Mouse (Mus musculus) kidney, postnatal 0 days (tissue): ENCODE measurements around the gene Kcnip3. TPM values are rescaled to one million over a fixed set of nuclear protein-coding genes. Genes with fewer than 3 reads are reported as not detected.

Experiments
- ATAC-seq: fragments of 200-750 bp; cut with Nextera tagmentation; replicated peaks from 2 replicates; pipeline ENCODE4 v1.8.0; 2017; ENCODE audit warnings: low read depth, moderate number of reproducible peaks, moderate TSS enrichment, moderate library complexity; ENCODE audit not compliant: low FRiP score
- DNase-seq: peaks from one replicate; pipeline ENCODE4 v3.0.0-alpha.2; 2016; ENCODE audit warnings: low spot score
- H3K27ac ChIP-seq: fragments of 300-500 bp; sonication (generic); 2 replicates; pipeline ENCODE4 v1.5.1; 2014; ENCODE audit warnings: mild to moderate bottlenecking
- H3K27me3 ChIP-seq: fragments of 300-500 bp; sonication (generic); 2 replicates; pipeline ENCODE4 v1.6.1; 2014; ENCODE audit warnings: low read length, mixed read lengths; ENCODE audit not compliant: insufficient read depth
- H3K36me3 ChIP-seq: fragments of 300-500 bp; sonication (generic); 2 replicates; pipeline ENCODE4 v1.6.1; 2014; ENCODE audit warnings: low read length, mixed read lengths; ENCODE audit not compliant: insufficient read depth
- H3K4me1 ChIP-seq: fragments of 300-500 bp; sonication (generic); replicated peaks from 2 replicates; pipeline ENCODE4 v1.6.1; 2014; ENCODE audit warnings: antibody characterized with exemption, low read length, mixed read lengths; ENCODE audit not compliant: insufficient read depth
- H3K4me2 ChIP-seq: fragments of 300-500 bp; sonication (generic); 2 replicates; pipeline ENCODE4 v1.6.1; 2014; ENCODE audit warnings: mild to moderate bottlenecking, low read length, moderate library complexity, mixed read lengths
- H3K4me3 ChIP-seq: fragments of 300-500 bp; sonication (generic); replicated peaks from 2 replicates; pipeline ENCODE4 v1.5.1; 2014; ENCODE audit warnings: low read depth, low read length
- H3K9ac ChIP-seq: fragments of 300-500 bp; sonication (generic); 2 replicates; pipeline ENCODE4 v1.6.1; 2014; ENCODE audit warnings: low read depth, low read length
- H3K9me3 ChIP-seq: fragments of 300-500 bp; sonication (generic); replicated peaks from 2 replicates; pipeline ENCODE4 v1.6.1; 2016; ENCODE audit warnings: low read length, inconsistent platforms, mixed read lengths
- CTCF ChIP-seq: IDR thresholded peaks from 2 replicates; pipeline ENCODE4 v1.5.1; 2016; ENCODE audit warnings: antibody characterized with exemption, low read depth, mild to moderate bottlenecking, moderate library complexity
- WGBS: fragments of 180-500 bp; shearing (Covaris S2); extraction: QIAGEN DNeasy Blood & Tissue Kit; methylation state at CpG from one replicate; pipeline ENCODE4 v1.1.7; 2014; 5-methylcytosine and 5-hydroxymethylcytosine counted together
- polyA plus RNA-seq: library from polyadenylated mRNA; unstranded; fragments of >200 nt; fragmentation: Nextera tagmentation; extraction: Ambion mirVana; gene quantifications from 2 replicates; pipeline ENCODE4 v1.2.1, GENCODE M21; 2015

Kcnip3 gene
- polyA plus RNA-seq, 1 experiment from 2014 or later: 2.5 TPM

DNA sequence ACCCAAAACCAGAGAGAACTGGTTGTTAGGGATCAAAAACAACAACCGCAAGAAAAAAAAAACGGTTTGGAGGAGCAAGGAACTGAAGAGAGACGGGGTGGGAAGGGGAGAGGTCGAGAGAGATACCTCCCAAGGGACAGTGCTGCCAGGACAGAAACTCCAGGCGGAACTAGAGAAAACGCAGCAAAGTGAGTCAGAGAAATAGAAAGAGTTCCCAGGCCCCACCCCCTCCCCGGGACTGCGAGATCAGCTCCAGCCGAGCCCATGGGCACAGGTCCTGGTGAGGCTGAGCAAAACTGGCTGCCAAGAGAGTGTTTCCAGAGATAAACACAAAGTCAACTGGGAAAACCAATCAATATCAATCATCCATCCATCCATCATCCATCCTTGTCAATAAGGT, 60.5 kb downstream of the Kcnip3 start:
- Histone ChIP-seq H3K4me1 (no peaks in the 10 kb centered on the region), H3K4me2 (no peak overlapping the region), H3K9me3 (no peaks in the 10 kb centered on the region), H3K4me3 (no peak overlapping the region), H3K27ac (no peak overlapping the region), H3K9ac (no peak overlapping the region), H3K36me3 (no peaks in the 10 kb centered on the region), H3K27me3 (no peaks in the 10 kb centered on the region)
- WGBS: 53% methylated on average over 9 of the region's 9 CpGs
- ATAC-seq (no peak), DNase-seq (no peak)
- TF ChIP-seq CTCF: no peak

DNA sequence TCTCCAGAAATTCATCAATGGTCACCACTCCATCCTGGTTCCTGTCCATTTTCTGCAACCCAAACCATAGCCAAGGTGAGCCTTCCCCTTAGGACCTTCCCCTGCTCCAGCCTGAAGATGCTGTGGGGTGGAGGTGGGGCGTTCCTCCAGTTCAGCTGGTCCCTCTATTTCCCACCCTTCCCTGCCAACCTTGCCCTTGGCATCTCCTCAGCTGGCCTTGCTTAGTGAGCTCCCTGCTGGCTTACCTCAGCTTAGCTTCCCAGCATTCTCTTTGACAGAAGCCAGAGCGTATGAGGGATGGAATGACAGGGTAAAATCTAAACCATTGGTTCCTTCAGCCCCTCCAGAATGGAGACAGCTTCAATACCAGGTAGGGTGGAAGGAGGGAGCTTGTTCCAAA, 62.6 kb downstream of the Kcnip3 start:
- Histone ChIP-seq H3K9ac (no peak overlapping the region), H3K4me2 (no peak overlapping the region), H3K36me3 (no peaks in the 10 kb centered on the region), H3K4me3 (no peak overlapping the region), H3K27me3 (no peaks in the 10 kb centered on the region), H3K4me1 (no peaks in the 10 kb centered on the region), H3K9me3 (no peaks in the 10 kb centered on the region), H3K27ac (no peak overlapping the region)
- TF ChIP-seq CTCF: no peak
- 78% methylated on average over 2 of the region's 2 CpGs for WGBS
- ATAC-seq: no peak
- no peak for DNase-seq

DNA sequence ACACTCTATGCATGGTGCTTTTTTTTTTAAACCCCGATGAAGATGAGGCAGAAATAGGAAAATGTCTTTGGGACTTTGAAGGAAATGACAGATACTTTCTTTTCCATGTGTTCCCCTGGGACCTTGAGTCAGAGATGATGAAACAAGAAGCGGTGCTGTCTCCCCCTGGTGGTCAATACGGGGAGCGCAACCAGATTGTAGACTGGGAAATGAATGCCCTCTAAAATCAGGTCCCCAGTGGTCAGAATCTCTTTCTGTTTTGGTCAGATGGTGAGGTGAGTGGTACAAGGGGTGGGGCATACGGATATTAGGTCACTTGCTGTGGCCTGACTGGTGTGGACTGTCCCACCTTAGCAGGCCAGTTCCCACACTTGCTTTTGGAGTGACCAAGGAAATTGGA, 68.1 kb downstream of the Kcnip3 start:
- Histone ChIP-seq H3K4me3 (no peak overlapping the region), H3K4me2 (no peak overlapping the region), H3K4me1 (0 out of 2 replicates have a peak, but pooled peaks cover 4% of the 10 kb centered on the region), H3K27ac (no peak overlapping the region), H3K36me3 (no peaks in the 10 kb centered on the region), H3K9me3 (no peaks in the 10 kb centered on the region), H3K27me3 (no peaks in the 10 kb centered on the region), H3K9ac (no peak overlapping the region)
- DNase-seq (peak; percentile 79), ATAC-seq (peak; percentile 19; the same call in 1 of the 2 replicates)
- TF ChIP-seq CTCF: peak; percentile 97
- 4% methylated on average over 5 of the region's 5 CpGs for WGBS

DNA sequence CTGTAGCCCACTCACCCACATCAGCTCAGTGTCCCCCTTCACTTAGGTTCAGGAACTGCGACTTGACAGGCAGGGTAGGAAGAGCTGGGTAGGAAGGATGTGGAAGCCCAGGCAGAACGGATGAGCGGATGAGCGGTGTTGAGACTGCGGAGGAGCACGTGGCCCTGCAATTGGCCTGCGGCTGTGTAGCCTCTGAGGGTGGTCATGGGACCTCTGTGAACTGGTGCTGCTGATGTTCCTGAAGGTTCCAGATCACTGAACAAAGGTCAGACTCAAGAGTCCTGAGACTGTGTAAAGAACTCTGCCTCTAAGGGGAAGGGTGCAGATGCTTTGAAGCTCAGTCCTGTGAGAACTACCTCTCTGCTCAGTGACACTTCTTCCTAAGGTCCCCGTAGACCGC, 68.8 kb downstream of the Kcnip3 start:
- DNase-seq (no peak), ATAC-seq (peak; percentile 51; the same call in 1 of the 2 replicates)
- Histone ChIP-seq H3K27me3 (no peaks in the 10 kb centered on the region), H3K4me1 (0 out of 2 replicates have a peak, but pooled peaks cover 4% of the 10 kb centered on the region), H3K27ac (no peak overlapping the region), H3K36me3 (no peaks in the 10 kb centered on the region), H3K9me3 (no peaks in the 10 kb centered on the region), H3K4me3 (no peak overlapping the region), H3K9ac (no peak overlapping the region), H3K4me2 (no peak overlapping the region)
- WGBS: 59% methylated on average over 9 of the region's 9 CpGs
- TF ChIP-seq CTCF: 0 out of 2 replicates have a peak, but pooled peaks have one; percentile 34

DNA sequence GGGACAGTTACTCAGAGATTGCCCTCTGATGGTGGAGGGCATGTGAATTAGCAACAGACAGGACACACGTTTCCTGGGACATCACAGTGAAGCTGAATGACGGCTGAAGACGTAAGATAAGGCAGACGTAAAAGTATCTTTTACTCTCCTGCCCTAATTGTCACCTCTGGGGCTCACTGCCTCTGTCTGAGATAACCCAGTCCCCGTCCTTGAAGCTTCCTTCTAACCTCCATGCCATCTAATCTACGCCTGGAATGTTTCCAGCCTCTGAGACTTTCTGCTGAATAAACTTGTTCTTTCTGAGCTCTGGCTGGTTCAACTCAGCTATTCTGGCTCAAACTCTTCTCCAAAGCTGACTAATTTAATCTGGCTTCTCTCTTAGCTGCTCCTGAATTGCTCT, 70.1 kb downstream of the Kcnip3 start:
- Histone ChIP-seq H3K36me3 (no peaks in the 10 kb centered on the region), H3K4me1 (0 out of 2 replicates have a peak, but pooled peaks cover 4% of the 10 kb centered on the region), H3K9ac (no peak overlapping the region), H3K9me3 (no peaks in the 10 kb centered on the region), H3K4me2 (no peak overlapping the region), H3K27me3 (no peaks in the 10 kb centered on the region), H3K27ac (no peak overlapping the region), H3K4me3 (no peak overlapping the region)
- DNase-seq: no peak
- ATAC-seq: no peak
- WGBS: 21% methylated on average over 6 of the region's 6 CpGs
- TF ChIP-seq CTCF: no peak

DNA sequence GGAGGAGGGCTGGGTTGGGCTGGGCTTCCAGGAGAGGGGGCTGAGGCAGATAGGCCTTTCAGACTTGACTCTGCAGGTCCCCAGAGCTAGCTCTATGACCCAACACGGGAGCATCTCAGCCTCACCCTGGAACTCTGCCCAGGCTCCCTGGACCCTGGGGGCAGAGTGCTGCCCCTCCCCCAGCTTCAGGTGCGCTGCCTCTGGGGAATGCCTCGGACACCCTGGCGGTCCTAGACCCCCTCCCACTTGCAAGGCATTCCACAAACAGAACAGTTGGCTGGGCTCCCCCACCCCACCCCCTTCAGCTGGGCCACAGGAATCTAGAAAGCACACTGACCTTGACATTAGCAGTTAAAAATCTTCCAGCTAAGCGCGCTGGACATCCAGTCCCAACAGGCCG, 72.2 kb downstream of the Kcnip3 start:
- no peaks in the 10 kb centered on the region for H3K27me3 ChIP-seq
- 0 out of 2 replicates have a peak overlapping the region, but pooled peaks have one; percentile 19 for H3K9ac ChIP-seq
- no peak overlapping the region for H3K4me3 ChIP-seq
- DNase-seq (peak; percentile 75), ATAC-seq (peak; percentile 75)
- TF ChIP-seq CTCF: no peak
- peak overlapping the region; percentile 84 for H3K27ac ChIP-seq
- 0 out of 2 replicates have a peak, but pooled peaks cover 4% of the 10 kb centered on the region for H3K4me1 ChIP-seq
- H3K9me3 ChIP-seq: no peaks in the 10 kb centered on the region
- no peaks in the 10 kb centered on the region for H3K36me3 ChIP-seq
- 5% methylated on average over 7 of the region's 7 CpGs for WGBS
- H3K4me2 ChIP-seq: no peak overlapping the region

DNA sequence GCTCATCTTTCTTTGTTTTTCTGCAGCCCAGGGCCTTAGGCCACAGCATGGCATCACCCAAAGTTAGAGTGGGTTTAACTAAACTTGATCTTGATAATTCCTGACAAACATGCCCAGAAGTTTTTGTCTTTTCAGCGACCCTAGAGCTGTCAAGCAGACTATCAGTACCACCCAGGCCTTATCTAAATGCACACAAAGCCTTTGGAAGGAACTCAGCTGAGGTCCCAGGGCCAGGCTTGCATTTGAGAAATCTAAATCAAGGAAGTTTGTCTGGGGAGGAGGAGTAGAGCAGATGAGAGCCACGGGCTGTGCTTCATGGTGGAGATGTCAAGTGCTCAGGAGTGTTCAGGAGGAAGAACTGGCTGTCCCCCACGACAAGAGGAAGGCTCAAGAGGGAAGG, 75.0 kb downstream of the Kcnip3 start:
- WGBS: 44% methylated on average over 3 of the region's 3 CpGs
- no peaks in the 10 kb centered on the region for H3K36me3 ChIP-seq
- no peak for DNase-seq
- H3K4me1 ChIP-seq: peaks cover 4% of the 10 kb centered on the region; the same call in 1 of the 2 replicates
- no peak overlapping the region for H3K4me2 ChIP-seq
- no peak overlapping the region for H3K4me3 ChIP-seq
- no peak overlapping the region for H3K27ac ChIP-seq
- ATAC-seq: no peak
- H3K27me3 ChIP-seq: no peaks in the 10 kb centered on the region
- H3K9me3 ChIP-seq: no peaks in the 10 kb centered on the region
- no peak for TF ChIP-seq CTCF
- no peak overlapping the region for H3K9ac ChIP-seq
